Mouse (Mus musculus): ENCODE results near the gene Cyb561d2. TPM values are rescaled to one million over a fixed set of nuclear protein-coding genes. Genes with fewer than 3 reads are reported as not detected.
"Not testable (repeated sequence)": the region's sequence is repeated elsewhere in the genome, so short reads cannot be mapped to it uniquely, and the experiment has no call there.

The Cyb561d2 gene
- polyA plus RNA-seq, 1 experiment from 2014 or later = 31.2 TPM

DNA sequence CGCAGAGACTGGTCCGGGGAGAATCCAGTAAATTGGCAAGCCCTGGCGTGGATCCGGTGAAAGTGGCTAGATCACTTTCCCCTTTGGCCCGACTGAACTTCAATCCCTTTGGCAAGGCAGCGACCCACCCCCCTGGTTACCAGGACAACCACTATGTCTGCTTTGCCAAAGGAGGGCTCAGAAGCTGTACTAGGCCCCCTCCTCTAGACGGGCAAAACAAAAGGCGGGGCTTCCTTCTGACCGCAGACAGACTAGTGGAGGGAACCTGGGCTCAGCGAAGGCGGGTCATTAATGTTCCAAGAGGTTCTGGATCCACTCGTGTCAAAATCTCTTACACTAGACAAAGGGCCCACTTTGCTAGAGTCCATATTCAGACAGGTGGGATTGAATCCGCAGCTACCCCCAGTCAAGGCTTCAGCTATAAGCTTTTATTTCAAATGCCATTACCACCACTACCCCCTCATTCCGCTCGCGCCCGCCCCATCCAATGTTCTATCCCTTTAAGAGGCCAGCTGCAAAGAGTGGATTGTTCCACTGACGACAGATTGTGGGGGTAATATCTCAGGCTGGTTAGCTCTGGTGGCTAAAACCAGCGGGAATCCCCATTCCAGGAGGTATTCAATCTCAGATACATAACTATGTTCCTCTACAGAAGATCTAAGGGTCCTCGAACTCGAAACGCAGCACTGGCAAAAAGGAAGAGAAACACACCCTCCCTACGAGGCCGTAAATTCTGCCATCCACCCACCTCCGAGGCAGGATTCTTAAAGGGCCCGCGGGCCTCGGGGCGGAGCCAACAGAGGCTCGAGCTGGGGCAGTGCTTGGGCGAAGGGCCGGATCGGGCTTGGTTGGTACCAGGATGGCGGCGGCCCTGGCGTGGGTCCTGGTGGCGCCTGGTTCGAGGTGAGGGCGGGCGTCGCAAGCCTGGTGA, 26.6 kb upstream of the Cyb561d2 start:
- Histone ChIP-seq H3K36me3 (peaks cover 24% of the 10 kb centered on the region), H3K27me3 (replicated peaks) (no peaks in the 10 kb centered on the region), H3K4me2 (replicated peaks) (peak overlapping the region; percentile 72), H3K27ac (peak overlapping the region; percentile 83), H3K4me1 (replicated peaks) (peaks cover 58% of the 10 kb centered on the region), H3K4me3 (replicated peaks) (peak overlapping the region; percentile 70), H3K9ac (peak overlapping the region; percentile 69), H3K9me3 (no peaks in the 10 kb centered on the region)
- under 1% methylated on average over 41 of the region's 41 CpGs for WGBS
- peak; percentile 89 for ATAC-seq

DNA sequence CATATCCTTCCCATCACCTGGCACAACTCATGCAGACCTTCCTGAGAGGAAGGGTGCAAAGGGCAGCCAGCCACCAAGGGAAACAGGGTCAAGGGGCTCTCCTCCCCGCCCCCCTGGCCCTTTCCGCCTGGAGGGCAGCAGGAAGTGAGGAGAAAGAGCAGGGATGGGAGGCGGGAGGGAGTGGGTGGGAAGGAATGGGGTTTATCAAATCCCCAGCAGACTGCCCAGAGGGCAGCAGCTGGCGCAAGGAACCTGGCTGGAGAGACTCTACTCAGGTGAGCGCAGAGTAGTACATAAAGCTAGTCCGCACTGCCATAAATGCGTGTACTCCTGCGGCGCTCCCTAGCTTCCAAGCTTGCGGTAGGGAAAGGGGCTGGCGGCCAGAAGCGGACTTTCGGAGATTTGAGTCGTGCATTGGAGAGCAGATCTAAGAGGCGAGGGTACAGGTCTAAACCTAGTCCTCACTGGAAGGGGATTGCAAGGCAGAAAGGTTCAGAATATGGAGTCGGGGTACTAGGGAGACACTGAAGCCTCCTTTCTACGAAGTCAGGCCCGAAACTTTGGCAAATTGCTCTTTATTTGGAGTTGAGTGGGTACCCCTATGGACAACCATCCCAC, 25.8 kb upstream of the Cyb561d2 start, which contains the start of gene Hyal2:
Gene Hyal2 (plus strand): TSS at position 244 of the 618 bp plus-strand sequence.
- H3K4me1 ChIP-seq (replicated peaks) = peaks cover 60% of the 10 kb centered on the region
- ATAC-seq = no peak
- WGBS = 12% methylated on average over 17 of the region's 18 CpGs
- H3K27ac ChIP-seq = peak within 1 kb of the TSS; percentile 83
- H3K4me3 ChIP-seq (replicated peaks) = peak within 1 kb of the TSS; percentile 70
- no peaks in the 10 kb centered on the region for H3K9me3 ChIP-seq
- H3K36me3 ChIP-seq = peaks cover 20% of the 10 kb centered on the region
- H3K27me3 ChIP-seq (replicated peaks) = no peaks in the 10 kb centered on the region
- H3K9ac ChIP-seq = peak within 1 kb of the TSS; percentile 69
- H3K4me2 ChIP-seq (replicated peaks) = peak within 1 kb of the TSS; percentile 72

DNA sequence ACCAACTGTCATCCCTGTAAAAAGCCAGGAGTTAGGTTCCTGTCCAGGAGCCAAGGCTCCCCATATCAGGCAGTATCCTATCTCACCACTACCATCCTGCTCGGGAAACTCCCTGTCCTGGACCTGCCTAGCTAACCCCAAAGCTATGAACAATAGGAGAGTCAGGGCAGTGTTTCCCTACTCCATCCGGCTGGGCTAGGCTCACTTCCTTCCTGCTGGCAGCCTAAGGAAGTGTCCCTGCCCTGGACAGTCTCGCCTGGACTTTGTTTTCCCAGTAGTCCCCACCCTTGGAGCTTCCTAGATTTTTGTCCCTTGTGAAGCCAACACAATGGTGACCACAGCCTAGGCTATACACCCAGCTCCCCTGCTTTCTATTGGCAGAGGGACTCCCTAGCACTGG, 24.9 kb upstream of the Cyb561d2 start:
- no peaks in the 10 kb centered on the region for H3K9me3 ChIP-seq
- peaks cover 12% of the 10 kb centered on the region for H3K36me3 ChIP-seq
- H3K9ac ChIP-seq = no peak overlapping the region
- peak overlapping the region; percentile 83 for H3K27ac ChIP-seq
- 54% methylated on average over 3 of the region's 3 CpGs for WGBS
- peaks cover 53% of the 10 kb centered on the region for H3K4me1 ChIP-seq (replicated peaks)
- no peak for ATAC-seq
- 0 out of 2 replicates have a peak overlapping the region, but pooled peaks have one; percentile 18 for H3K4me2 ChIP-seq (replicated peaks)
- H3K27me3 ChIP-seq (replicated peaks) = no peaks in the 10 kb centered on the region
- H3K4me3 ChIP-seq (replicated peaks) = no peak overlapping the region

DNA sequence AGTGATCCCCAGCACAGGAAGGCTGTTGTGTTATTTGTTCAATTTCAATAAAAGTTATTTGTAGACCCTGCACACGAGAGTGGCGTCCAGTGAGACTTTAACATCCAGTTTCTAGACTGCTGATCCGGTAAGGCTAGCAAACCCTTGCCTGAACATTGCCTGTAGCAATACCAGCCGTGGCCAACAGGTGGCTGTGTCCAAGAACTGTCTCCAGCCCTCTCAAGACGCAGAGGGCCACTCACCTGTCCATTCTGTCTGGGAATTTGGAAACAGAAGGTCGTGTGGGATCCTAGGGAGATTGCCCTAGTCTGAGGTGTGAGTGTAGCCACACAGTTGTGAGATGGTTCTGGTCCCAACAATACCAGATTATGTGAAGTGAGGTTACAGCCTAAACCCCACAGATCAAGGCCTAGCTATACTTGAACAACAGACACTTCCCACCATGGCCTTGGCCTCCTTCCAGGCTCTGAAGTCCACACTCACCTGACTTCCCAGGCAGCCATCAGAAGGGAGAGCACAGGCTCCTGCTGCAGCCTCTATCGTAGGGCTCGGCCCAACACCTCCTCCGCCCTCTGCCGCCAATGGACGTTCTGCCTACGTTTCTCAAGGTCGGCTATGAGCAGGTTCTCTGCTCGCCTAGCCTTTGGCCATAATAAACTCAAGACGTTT, 24.2 kb upstream of the Cyb561d2 start:
- H3K27ac ChIP-seq = peak overlapping the region; percentile 83

DNA sequence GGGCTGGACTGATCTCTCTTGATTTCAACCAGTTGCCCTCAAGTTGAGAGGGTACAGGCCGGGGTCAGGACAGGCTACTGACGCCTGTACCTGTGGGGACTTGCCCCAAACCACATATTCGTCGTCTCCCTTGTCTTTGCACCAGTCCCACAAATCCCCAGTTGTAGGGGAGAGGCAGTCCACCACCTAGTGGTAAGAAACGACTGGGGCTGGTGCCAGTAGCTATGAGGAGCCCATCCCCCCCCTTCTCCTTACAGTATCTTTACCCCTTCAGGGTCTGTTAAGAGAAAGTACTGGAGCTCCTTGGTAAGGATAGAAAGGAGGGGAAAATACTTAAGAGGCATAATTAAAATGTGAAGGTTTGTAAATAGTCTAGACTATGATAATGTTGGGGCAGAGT, 23.6 kb upstream of the Cyb561d2 start:
- H3K9ac ChIP-seq; H3K4me3 ChIP-seq (replicated peaks); H3K9me3 ChIP-seq; H3K27me3 ChIP-seq (replicated peaks); H3K27ac ChIP-seq; ATAC-seq: not testable (repeated sequence)
- 50% methylated on average over 5 of the region's 5 CpGs for WGBS
- H3K36me3 ChIP-seq = peaks cover 17% of the 10 kb centered on the region
- H3K4me1 ChIP-seq (replicated peaks) = peaks cover 41% of the 10 kb centered on the region
- 0 out of 2 replicates have a peak overlapping the region, but pooled peaks have one; percentile 1 for H3K4me2 ChIP-seq (replicated peaks)

More for the DNA sequence above, 24.2 kb upstream of the Cyb561d2 start:
- ATAC-seq = no peak
- no peaks in the 10 kb centered on the region for H3K27me3 ChIP-seq (replicated peaks)
- H3K4me2 ChIP-seq (replicated peaks) = no peak overlapping the region; the same call in 1 of the 2 replicates
- H3K36me3 ChIP-seq = peaks cover 14% of the 10 kb centered on the region
- no peaks in the 10 kb centered on the region for H3K9me3 ChIP-seq
- no peak overlapping the region for H3K9ac ChIP-seq
- peaks cover 46% of the 10 kb centered on the region for H3K4me1 ChIP-seq (replicated peaks)
- H3K4me3 ChIP-seq (replicated peaks) = no peak overlapping the region
- 51% methylated on average over 15 of the region's 15 CpGs for WGBS

DNA sequence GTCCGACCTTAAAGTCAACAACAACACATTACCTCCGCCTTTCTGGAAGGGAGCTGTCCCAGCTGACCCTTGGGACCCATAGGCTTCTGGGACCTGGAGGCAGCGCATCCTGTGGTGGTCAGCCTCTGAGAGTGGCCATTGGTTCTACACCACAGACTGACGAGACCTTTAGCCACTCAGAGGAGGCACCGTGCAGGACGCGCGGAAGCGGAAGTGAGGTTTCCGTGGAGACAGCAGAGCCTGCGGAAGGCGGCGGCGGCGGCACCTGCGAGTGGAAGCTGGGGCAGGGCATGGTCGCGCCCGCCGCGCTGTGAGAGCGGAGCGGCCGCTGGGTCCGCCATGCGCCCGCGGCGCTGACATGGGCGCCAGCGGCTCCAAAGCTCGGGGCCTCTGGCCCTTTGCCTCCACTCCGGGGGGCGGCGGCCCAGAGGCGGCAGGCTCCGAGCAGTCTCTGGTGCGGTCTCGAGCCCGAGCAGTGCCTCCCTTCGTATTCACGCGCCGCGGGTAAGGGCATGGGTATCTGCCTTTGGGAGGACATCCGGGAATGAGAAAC, 21.1 kb upstream of the Cyb561d2 start, which contains the start of gene Tusc2:
Gene Tusc2 (plus strand): TSS at position 227 of the 553 bp plus-strand sequence.
- ATAC-seq = peak; percentile 95
- H3K4me3 ChIP-seq (replicated peaks) = peak within 1 kb of the TSS; percentile 95
- 0 out of 2 replicates have a peak within 1 kb of the TSS, but pooled peaks have one; percentile 25 for H3K27ac ChIP-seq
- H3K9me3 ChIP-seq = no peaks in the 10 kb centered on the region
- peaks cover 30% of the 10 kb centered on the region for H3K36me3 ChIP-seq
- peaks cover 33% of the 10 kb centered on the region for H3K4me1 ChIP-seq (replicated peaks)
- under 1% methylated on average over 46 of the region's 46 CpGs for WGBS
- H3K27me3 ChIP-seq (replicated peaks) = no peaks in the 10 kb centered on the region
- H3K4me2 ChIP-seq (replicated peaks) = peak within 1 kb of the TSS; percentile 81
- H3K9ac ChIP-seq = peak within 1 kb of the TSS; percentile 87

DNA sequence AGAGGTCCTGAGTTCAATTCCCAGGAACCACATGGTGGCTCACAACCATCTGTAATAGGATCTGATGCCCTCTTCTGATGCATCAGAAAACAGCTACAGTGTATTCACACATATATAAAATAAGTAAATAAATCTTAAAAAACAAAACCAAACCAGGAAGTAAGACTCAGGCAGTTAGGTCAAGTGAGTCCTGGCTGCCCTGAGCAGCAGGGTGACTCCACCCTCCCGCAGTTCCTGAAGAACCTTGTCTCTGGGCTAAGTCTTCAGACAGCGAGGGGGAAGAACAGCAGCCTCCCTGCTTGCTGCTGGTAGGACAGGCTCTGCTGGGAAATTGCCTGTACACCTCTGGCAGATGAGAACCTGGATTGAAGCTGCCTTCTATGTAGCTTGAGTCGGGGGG, 14.4 kb upstream of the Cyb561d2 start:
- peak overlapping the region; percentile 82; the same call in 1 of the 2 replicates for H3K9ac ChIP-seq
- no peak for ATAC-seq
- no peaks in the 10 kb centered on the region for H3K27me3 ChIP-seq (replicated peaks)

DNA sequence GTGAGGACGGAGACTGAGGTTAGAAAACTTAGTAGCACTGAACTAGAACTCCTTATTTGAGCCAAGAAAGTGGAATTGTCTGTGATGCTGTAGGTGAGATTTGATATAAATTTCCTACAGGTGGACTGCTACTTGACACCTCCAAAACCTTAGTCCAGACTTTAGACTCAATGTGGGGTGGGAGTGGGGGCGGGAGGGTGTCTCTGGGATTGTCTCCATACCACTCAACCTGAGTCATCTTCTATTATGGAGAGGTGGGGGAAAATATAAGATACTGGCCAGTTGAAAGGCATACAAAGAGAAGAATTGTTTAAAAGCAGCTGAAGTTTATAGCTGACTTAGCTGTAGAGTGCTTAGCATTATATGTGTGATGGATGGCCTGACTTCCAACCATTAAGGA, 13.7 kb upstream of the Cyb561d2 start:
- Histone ChIP-seq H3K4me2 (replicated peaks) (peak overlapping the region; percentile 97), H3K36me3 (peaks cover 29% of the 10 kb centered on the region), H3K4me3 (replicated peaks) (peak overlapping the region; percentile 76), H3K27ac (peak overlapping the region; percentile 96), H3K27me3 (replicated peaks) (no peaks in the 10 kb centered on the region), H3K9ac (peak overlapping the region; percentile 82), H3K9me3 (no peaks in the 10 kb centered on the region), H3K4me1 (replicated peaks) (peaks cover 34% of the 10 kb centered on the region)
- 32% methylated on average over 2 of the region's 2 CpGs for WGBS
- ATAC-seq = no peak

More for the DNA sequence above, 14.4 kb upstream of the Cyb561d2 start:
- Histone ChIP-seq H3K4me3 (replicated peaks) (peak overlapping the region; percentile 76), H3K27ac (peak overlapping the region; percentile 96; the same call in 1 of the 2 replicates), H3K4me1 (replicated peaks) (peaks cover 29% of the 10 kb centered on the region), H3K4me2 (replicated peaks) (peak overlapping the region; percentile 97), H3K9me3 (no peaks in the 10 kb centered on the region), H3K36me3 (peaks cover 34% of the 10 kb centered on the region)
- 56% methylated on average over 3 of the region's 3 CpGs for WGBS

DNA sequence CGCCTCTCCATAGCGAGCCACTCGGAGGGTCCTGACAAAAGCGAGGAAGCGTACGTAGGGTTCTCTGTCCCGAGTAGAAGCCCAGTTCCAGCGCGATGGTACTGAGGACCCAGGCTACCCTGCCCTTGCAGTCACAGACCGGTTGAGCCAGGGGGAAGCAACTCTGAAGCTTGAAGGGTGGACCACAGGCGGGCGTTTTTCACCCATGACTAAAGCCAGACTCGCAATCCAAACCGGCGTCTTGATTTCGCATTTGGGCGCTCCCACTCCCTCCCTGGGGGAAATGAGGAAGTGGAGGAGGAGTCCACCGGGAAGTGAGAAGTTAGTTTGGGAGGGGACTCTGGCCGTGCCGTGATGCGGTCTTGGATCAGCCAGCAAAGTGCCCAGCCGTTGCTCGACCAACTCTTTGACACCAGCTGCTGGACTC, 13.1 kb upstream of the Cyb561d2 start:
- Histone ChIP-seq H3K4me1 (replicated peaks) (peaks cover 38% of the 10 kb centered on the region), H3K9me3 (no peaks in the 10 kb centered on the region), H3K9ac (peak overlapping the region; percentile 82), H3K27me3 (replicated peaks) (no peaks in the 10 kb centered on the region), H3K36me3 (peaks cover 27% of the 10 kb centered on the region), H3K4me3 (replicated peaks) (peak overlapping the region; percentile 76), H3K4me2 (replicated peaks) (peak overlapping the region; percentile 97), H3K27ac (peak overlapping the region; percentile 96)
- WGBS = under 1% methylated on average over 23 of the region's 23 CpGs
- ATAC-seq = peak; percentile 39

DNA sequence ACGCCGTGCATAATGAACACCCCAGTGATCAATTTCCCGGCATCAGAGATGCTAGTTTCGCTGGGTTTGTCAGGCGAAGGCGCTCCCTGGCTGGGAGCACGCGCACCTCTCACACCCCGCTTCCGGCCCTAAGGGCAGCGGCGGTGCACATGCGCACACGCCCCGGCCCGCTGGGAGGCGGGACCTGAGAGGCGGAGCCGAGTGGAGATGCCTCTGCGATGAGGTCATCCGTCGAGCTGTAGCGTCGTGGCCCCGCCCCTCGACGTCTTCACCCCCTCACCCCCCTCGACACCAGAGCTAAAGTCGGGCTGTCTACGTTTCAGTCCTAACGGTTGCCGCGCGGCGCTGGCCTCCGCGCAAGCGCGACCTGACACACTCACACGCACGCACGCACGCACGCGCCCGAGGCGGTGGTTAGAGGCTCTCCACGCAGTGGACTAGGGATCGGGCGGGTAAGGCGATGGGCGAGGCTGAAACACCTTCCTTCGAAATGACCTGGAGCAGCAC, 12.4 kb upstream of the Cyb561d2 start:
- ATAC-seq = peak; percentile 91
- Histone ChIP-seq H3K4me1 (replicated peaks) (peaks cover 38% of the 10 kb centered on the region), H3K9ac (peak overlapping the region; percentile 82), H3K9me3 (no peaks in the 10 kb centered on the region), H3K27ac (peak overlapping the region; percentile 96), H3K4me2 (replicated peaks) (peak overlapping the region; percentile 97), H3K36me3 (peaks cover 21% of the 10 kb centered on the region), H3K4me3 (replicated peaks) (peak overlapping the region; percentile 76), H3K27me3 (replicated peaks) (no peaks in the 10 kb centered on the region)
- under 1% methylated on average over 53 of the region's 53 CpGs for WGBS

DNA sequence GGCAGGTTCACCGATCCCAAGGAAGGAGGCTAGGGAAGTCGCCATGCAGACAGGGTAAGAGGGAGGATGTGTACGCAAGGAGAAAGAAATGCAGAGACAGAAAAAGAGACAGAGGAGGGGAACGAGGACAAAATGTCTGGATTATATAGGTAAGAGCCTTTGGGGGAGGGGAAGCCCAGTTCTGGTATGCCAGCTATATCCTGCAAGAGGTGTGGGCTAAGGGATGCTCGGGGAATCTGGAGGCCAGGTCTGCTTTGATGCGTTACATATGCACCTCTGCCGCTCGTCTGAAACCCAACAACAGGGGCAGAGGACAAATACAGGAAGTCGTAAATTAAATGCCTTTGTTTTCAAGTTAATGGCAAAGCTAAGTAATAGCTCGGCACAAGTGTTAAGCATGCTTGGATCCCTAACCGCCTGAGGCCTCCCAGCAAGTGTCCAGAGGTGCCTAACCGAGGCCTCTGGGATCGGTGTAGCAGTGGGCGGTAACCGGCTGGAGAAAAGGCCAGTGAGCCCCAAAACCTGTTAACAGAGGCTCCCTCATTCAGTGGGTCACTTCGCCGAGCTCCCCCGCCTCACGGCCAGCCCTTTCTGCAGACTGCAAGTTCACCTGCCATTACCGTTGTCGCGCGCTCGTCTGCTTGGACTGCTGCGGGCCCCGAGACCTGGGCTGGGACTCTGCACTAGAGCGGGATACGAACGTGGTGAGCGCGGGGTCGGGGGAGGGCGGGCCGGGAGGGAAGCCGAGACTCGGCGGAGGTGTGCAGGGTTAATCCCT, 11.7 kb upstream of the Cyb561d2 start:
- Histone ChIP-seq H3K4me1 (replicated peaks) (peaks cover 38% of the 10 kb centered on the region), H3K36me3 (peaks cover 16% of the 10 kb centered on the region), H3K27ac (peak overlapping the region; percentile 89), H3K9ac (peak overlapping the region; percentile 70), H3K27me3 (replicated peaks) (no peaks in the 10 kb centered on the region), H3K4me2 (replicated peaks) (peak overlapping the region; percentile 97), H3K4me3 (replicated peaks) (peak overlapping the region; percentile 76), H3K9me3 (no peaks in the 10 kb centered on the region)
- peak; percentile 46 for ATAC-seq
- 4% methylated on average over 37 of the region's 37 CpGs for WGBS
